Mouse (Mus musculus): Measurements from ENCODE around the gene D8Ertd738e. TPM values are rescaled to one million over a fixed set of nuclear protein-coding genes. Genes with fewer than 3 reads are reported as not detected.

Gene D8Ertd738e
- polyA plus RNA-seq, 1 experiment from 2014 or later = 227 TPM

DNA sequence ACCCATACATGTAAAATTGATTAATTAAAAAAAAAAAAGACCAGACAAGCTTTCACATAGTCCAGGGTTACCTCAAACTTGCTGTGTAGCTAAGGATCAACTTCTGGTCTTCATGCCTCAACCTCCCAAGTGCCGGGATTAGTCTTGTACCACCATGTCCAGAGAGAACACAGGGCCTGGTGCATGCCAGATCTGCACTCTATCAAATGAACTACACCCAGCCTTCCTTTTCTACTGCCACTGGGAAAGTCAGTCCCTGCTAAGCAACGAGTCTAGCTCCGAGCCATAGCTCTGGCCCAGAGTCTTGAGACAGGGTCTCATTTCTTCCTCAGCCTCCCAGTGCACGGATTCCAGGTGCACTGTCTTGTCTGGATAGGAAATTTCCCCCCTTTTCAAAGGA is 36.2 kb downstream of the D8Ertd738e start:
- ChIA-PET CTCF (interaction anchor here (0.9 to 9.5 kb wide), 4 partner anchors 11 to 26 kb away, joined by 3 to 64 read pairs (median 4); partner anchors contain the start of gene Nanos3), POLR2A (interaction anchor here (0.7 to 1.2 kb wide), 2 partner anchors 12 to 547 kb away, joined by 3 to 4 read pairs; partner anchors contain the start of gene Ptger1)
- no peak for ATAC-seq
- in situ Hi-C loops (cut with MboI; ENCODE audit: low pct_unique_long_range_greater_than_20kb) = no loop called here
- no peaks in the 10 kb centered on the region for H3K27me3 ChIP-seq
- TF ChIP-seq CTCF (IDR thresholded peaks at IDR 0.05) = no peak
- DNase-seq (ENCODE audit: low read depth, low spot score) = no peak

GRCm38 (mm10) chr8:84211881-84212563 is 37.5 kb downstream of the D8Ertd738e start:
- CTCF ChIA-PET = interaction anchor here (0.5 to 9.5 kb wide), 3 partner anchors 19 to 28 kb away, joined by 3 to 64 read pairs (median 3); partner anchors contain the start of gene Nanos3
- no peak for DNase-seq (ENCODE audit: low read depth, low spot score)
- in situ Hi-C loops (cut with MboI; ENCODE audit: low pct_unique_long_range_greater_than_20kb) = no loop called here
- POLR2A ChIA-PET = interaction anchor here (0.7 to 1.0 kb wide), 2 partner anchors 9 to 32 kb away, joined by 3 to 5 read pairs; no protein-coding TSS in a partner anchor
- no peaks in the 10 kb centered on the region for H3K27me3 ChIP-seq
- no peak for TF ChIP-seq CTCF (IDR thresholded peaks at IDR 0.05)
- no peak for ATAC-seq

DNA sequence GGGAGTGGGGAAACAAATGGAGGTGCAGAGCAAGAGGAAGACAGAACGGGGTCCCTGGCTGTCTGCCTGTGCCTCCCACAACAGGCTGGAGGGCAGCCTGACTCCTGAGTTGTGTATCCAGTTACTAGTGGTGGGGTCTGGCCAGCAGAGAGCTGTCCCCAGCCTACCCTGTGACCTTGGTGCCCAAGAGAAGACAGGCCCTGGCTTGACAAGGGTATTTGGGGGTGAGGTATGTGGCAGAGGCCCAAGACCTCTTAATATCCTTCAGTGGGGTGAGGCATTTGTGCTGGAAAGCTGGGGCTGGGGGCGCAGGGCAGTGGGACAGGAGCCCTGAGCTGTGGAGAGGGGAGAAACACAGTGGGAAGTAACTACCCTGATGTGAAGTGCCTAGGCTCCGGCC is 38.3 kb downstream of the D8Ertd738e start:
- H3K27me3 ChIP-seq = no peaks in the 10 kb centered on the region
- DNase-seq (ENCODE audit: low read depth, low spot score) (no peak), ATAC-seq (no peak)
- ChIA-PET CTCF (interaction anchor here (9.5 kb wide), 1 partner anchor 24 kb away, joined by 64 read pairs; the partner anchor contains the start of gene Nanos3), POLR2A (interaction anchor here (1.0 kb wide), 1 partner anchor 10 kb away, joined by 3 read pairs; no protein-coding TSS in a partner anchor)
- in situ Hi-C loops (cut with MboI; ENCODE audit: low pct_unique_long_range_greater_than_20kb) = no loop called here
- TF ChIP-seq CTCF (IDR thresholded peaks at IDR 0.05) = no peak

DNA sequence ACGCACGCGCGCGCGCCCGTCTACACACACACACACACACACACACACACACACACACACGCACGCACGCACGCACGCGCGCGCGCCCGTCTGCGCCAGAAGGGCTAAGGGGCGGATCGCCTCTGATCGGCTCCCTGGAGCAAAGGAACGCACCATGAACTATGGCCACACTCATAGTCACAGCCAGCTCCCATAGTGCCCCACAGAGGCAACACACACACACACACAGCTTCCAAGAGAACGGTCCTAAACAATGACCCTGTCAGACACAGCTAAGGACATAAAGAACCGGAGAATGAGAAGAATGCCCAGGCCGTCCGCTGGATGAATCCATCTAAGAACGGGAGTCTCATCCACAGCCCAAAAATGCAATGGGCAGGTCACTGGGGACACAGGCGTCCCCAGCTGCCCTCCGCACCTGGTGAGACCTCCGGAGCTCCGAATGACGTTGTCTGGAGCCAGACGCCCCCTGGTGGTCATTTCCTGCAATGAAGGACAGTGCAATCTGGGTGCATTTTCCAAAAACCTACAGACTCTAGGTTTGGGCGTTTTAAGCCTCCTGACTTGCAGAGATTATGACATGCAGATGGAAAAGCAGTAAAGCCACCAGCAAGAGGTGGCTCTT is 39.2 kb downstream of the D8Ertd738e start:
- ChIA-PET CTCF (interaction anchor here (0.8 to 9.5 kb wide), 4 partner anchors 13 to 26 kb away, joined by 3 to 64 read pairs (median 4); partner anchors contain the start of gene Nanos3), POLR2A (interaction anchor here (0.6 to 1.1 kb wide), 3 partner anchors 18 to 178 kb away, joined by 3 read pairs; no protein-coding TSS in a partner anchor)
- no peak for TF ChIP-seq CTCF (IDR thresholded peaks at IDR 0.05)
- no peak for DNase-seq (ENCODE audit: low read depth, low spot score)
- in situ Hi-C loops (cut with MboI; ENCODE audit: low pct_unique_long_range_greater_than_20kb) = no loop called here
- ATAC-seq = no peak
- no peaks in the 10 kb centered on the region for H3K27me3 ChIP-seq

DNA sequence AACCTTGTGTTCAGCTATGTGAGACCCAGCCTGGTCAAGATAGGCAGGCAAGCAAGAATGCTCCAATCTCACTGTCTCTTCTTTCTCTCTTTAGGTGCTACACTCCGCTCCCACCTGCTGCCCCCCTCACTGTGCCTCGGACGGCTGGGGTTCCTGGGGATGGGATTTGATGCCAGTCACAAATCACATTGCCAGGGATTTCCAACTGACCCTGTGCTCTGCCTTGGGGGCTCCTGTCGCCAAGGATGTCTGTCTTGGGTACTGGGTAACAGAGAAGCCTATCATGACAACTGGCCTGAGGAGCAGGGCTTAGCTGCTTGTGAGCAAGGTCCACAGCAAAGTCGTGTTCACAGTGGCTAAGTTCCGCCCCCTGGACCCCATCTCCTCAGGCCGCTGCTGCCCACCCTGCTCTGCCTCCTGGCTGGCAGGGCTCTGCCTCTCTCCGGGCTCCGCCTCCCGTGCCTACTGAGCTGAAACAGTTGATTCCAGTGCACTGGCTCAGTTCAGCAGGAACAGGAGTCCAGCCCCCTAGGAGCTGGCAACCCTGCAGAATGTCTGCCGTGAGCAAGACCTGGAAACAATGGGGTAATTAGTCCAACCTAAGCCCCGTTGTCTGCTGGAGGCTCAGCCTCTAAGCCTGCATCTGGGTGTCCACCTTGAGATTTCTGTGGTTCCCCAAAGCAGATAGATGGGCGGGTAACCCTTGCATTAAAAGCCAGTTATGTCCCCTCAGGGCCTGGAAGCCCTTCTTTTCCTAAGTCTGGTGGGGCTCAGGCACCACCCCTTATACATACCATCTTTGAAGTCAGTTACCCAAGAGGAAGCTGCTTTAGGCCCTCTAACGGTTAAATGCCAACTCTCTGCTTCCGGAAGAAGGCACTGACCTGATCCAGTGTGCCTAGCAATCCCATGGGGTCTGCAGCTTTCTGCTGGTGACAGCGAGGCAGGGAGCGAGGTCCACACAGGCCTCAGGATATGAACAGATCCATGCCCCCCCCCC is 40.8 kb downstream of the D8Ertd738e start:
- in situ Hi-C loops (cut with MboI; ENCODE audit: low pct_unique_long_range_greater_than_20kb) = loop anchor here (10.0 kb wide), 1 partner anchor 776 kb away; no protein-coding TSS in a partner anchor
- no peak for TF ChIP-seq CTCF (IDR thresholded peaks at IDR 0.05)
- POLR2A ChIA-PET = interaction anchor here (0.7 to 2.3 kb wide), 5 partner anchors 8 to 60 kb away, joined by 3 to 8 read pairs (median 4); no protein-coding TSS in a partner anchor
- H3K27me3 ChIP-seq = no peaks in the 10 kb centered on the region
- no peak for DNase-seq (ENCODE audit: low read depth, low spot score)
- ATAC-seq = peak; percentile 35
- CTCF ChIA-PET = interaction anchor here (1.0 to 9.5 kb wide), 2 partner anchors 22 to 53 kb away, joined by 3 to 64 read pairs; partner anchors contain the start of gene Nanos3

DNA sequence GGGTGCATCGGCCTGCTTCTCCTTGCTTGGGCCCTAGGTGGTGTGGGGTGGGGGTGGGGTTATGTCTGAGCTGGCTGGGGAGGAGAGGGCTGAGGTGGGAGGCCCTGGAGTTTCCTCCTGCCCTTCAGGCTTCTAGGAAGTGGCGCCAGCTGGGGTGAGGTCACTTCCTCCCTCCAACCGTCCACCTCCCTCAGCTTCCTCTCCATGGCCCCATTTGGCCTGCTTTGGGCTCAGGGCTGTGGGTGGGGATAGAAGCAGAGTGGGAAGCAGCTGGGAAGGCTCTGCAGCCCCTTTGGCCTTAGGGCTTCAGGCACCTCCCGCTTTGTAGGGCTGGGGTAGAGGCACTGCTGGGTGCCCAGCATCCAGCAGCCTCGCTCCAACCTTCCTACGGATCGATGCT is 41.7 kb downstream of the D8Ertd738e start:
- POLR2A ChIA-PET = interaction anchor here (1.0 to 2.3 kb wide), 3 partner anchors 15 to 61 kb away, joined by 3 to 8 read pairs (median 4); no protein-coding TSS in a partner anchor
- TF ChIP-seq CTCF (IDR thresholded peaks at IDR 0.05) = no peak
- no peak for DNase-seq (ENCODE audit: low read depth, low spot score)
- H3K27me3 ChIP-seq = no peaks in the 10 kb centered on the region
- CTCF ChIA-PET = interaction anchor here (0.7 to 9.5 kb wide), 2 partner anchors 21 to 198 kb away, joined by 3 to 64 read pairs; partner anchors contain the start of gene Nanos3
- in situ Hi-C loops (cut with MboI; ENCODE audit: low pct_unique_long_range_greater_than_20kb) = loop anchor here (10.0 kb wide), 1 partner anchor 777 kb away; no protein-coding TSS in a partner anchor
- no peak for ATAC-seq

DNA sequence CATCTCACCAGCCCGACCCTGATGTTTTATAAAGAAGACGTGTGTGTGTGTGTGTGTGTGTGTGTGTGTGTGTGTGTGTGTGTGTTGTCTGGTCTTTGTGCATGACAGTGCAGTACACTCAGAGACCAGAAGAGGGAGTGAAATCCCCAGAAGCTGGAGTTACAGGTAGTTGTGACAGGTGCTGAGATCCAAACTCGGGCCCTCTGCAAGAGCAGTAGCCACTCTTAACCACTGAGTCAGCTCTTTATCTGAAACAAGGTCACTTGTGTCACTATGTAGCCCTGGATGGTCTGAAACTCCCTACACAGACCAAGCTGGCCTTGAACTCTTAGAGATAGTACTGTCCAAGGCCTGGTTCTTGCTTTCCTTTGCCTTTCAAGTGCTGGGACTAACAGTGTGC is 42.9 kb downstream of the D8Ertd738e start:
- ATAC-seq (no peak), DNase-seq (ENCODE audit: low read depth, low spot score) (no peak)
- in situ Hi-C loops (cut with MboI; ENCODE audit: low pct_unique_long_range_greater_than_20kb) = loop anchor here (10.0 kb wide), 1 partner anchor 778 kb away; no protein-coding TSS in a partner anchor
- ChIA-PET POLR2A (interaction anchor here (2.3 kb wide), 1 partner anchor 20 kb away, joined by 8 read pairs; no protein-coding TSS in a partner anchor), CTCF (interaction anchor here (1.5 to 9.5 kb wide), 2 partner anchors 16 to 20 kb away, joined by 4 to 64 read pairs; partner anchors contain the start of gene Nanos3)
- no peak for TF ChIP-seq CTCF (IDR thresholded peaks at IDR 0.05)
- H3K27me3 ChIP-seq = no peaks in the 10 kb centered on the region

GRCm38 (mm10) chr8:84205073-84205472 is 44.4 kb downstream of the D8Ertd738e start:
- in situ Hi-C loops (cut with MboI; ENCODE audit: low pct_unique_long_range_greater_than_20kb) = loop anchor here (10.0 kb wide), 1 partner anchor 780 kb away; no protein-coding TSS in a partner anchor
- ATAC-seq = no peak
- TF ChIP-seq CTCF (IDR thresholded peaks at IDR 0.05) = no peak
- H3K27me3 ChIP-seq = no peaks in the 10 kb centered on the region
- CTCF ChIA-PET = interaction anchor here (0.8 to 1.5 kb wide), 2 partner anchors 14 to 23 kb away, joined by 3 to 4 read pairs; no protein-coding TSS in a partner anchor
- POLR2A ChIA-PET = no interaction called here
- no peak for DNase-seq (ENCODE audit: low read depth, low spot score)

Measured in Patski (cell line).